ENCODE assay signal across 14 mouse cellular contexts in genomic region chr1:118337921-118338320, GRCm38 (mm10). TPM values are rescaled to one million over a fixed set of nuclear protein-coding genes. Genes with fewer than 3 reads are reported as not detected.
DNase-seq lines count a peak whose midpoint lies in the region; ATAC-seq lines count a peak whose summit lies in the region.
"Had no signal": no experiment of that assay in that cellular context is flagged by ENCODE, and none has a peak within 500 bp of the region (broad histone marks: within the 10 kb centered on the region; RNA-seq: fewer than 3 reads in every experiment).

No protein-coding gene starts in this region.

- ATAC-seq in megakaryocyte progenitor cell, adult 5-6 weeks (replicated peaks; ENCODE audit: poor library complexity), result no peak
- ATAC-seq: forebrain, embryonic 14.5 days; intestine, embryonic 16.5 days had no signal

- intact Hi-C loops in gastrocnemius, postnatal 14 days (cut with DNase I; ENCODE audit: low total_unique reads), result loop anchor here (10.0 kb wide), 1 partner anchor 47 kb away; the partner anchor contains the start of gene Clasp1
- intact Hi-C loops in left cerebral cortex, postnatal 25 days (cut with DNase I), result loop anchor here (5.0 to 10.0 kb wide), 4 partner anchors 49 to 417 kb away; partner anchors contain the start of gene Clasp1
- intact Hi-C loops in left cerebral cortex, postnatal 4 days (cut with DNase I), result loop anchor here (5.0 to 10.0 kb wide), 3 partner anchors 137 to 419 kb away; no protein-coding TSS in a partner anchor

- peak; percentile 29 for DNase-seq in gastrocnemius, adult 18-20 months (ENCODE audit: low spot score)
- no peak for DNase-seq in gastrocnemius, postnatal 14 days
- DNase-seq in left cerebral cortex, postnatal 25 days (ENCODE audit: low spot score in 2 of 2), result peak; percentile 31 to 63
- DNase-seq in left cerebral cortex, postnatal 4 days, result no peak
- DNase-seq in skeletal muscle tissue, adult 2 months (ENCODE audit: low read depth, low spot score), result peak; percentile 62
- DNase-seq: adrenal gland, adult 2 months; adrenal gland, postnatal 36 days; cerebellum, adult 11 months; cerebellum, adult 8-10 months; cerebellum, postnatal 14 days; embryo, embryonic 11 days had no signal

RNA-seq across cellular contexts. Expression of gene Nifk, which starts 16.3 kb away (rescaled TPM):
- 10 to 100 TPM; 14.8 to 14.9 TPM for total RNA-seq in gastrocnemius, adult 18-20 months (2021)
- total RNA-seq in gastrocnemius, postnatal 14 days (2021), result 10 to 100 TPM; 20.9 to 25.4 TPM
- total RNA-seq in left cerebral cortex, postnatal 25 days (2021), result 10 to 100 TPM; 19.8 to 23.3 TPM
- total RNA-seq in left cerebral cortex, postnatal 4 days (2021), result 10 to 100 TPM; 40.0 to 42.1 TPM
- 159 TPM in 2 replicates for total RNA-seq in megakaryocyte progenitor cell, adult 5-6 weeks (2015)
- total RNA-seq in megakaryocyte progenitor cell, adult 5-6 weeks (2017), result 131 and 137 TPM in 2 replicates

RNA-seq across cellular contexts. Expression of gene Tsn, which starts 26.4 kb away (rescaled TPM):
- total RNA-seq in gastrocnemius, adult 18-20 months (2021), result 10 to 100 TPM; 51.5 to 53.4 TPM
- total RNA-seq in gastrocnemius, postnatal 14 days (2021), result 10 to 100 TPM; 63.1 to 64.5 TPM
- total RNA-seq in left cerebral cortex, postnatal 25 days (2021), result 100 to 1,000 TPM; 107 to 110 TPM
- total RNA-seq in left cerebral cortex, postnatal 4 days (2021), result 100 to 1,000 TPM; 179 to 180 TPM
- 64.5 and 65.2 TPM in 2 replicates for total RNA-seq in megakaryocyte progenitor cell, adult 5-6 weeks (2015)
- 74.9 and 83.6 TPM in 2 replicates for total RNA-seq in megakaryocyte progenitor cell, adult 5-6 weeks (2017)

RNA-seq across cellular contexts. Expression of gene Clasp1, which starts 50.9 kb away (rescaled TPM):
- 10 to 100 TPM; 45.3 to 47.4 TPM for total RNA-seq in gastrocnemius, adult 18-20 months (2021)
- 10 to 100 TPM; 53.0 to 66.0 TPM for total RNA-seq in gastrocnemius, postnatal 14 days (2021)
- 100 to 1,000 TPM; 106 to 112 TPM for total RNA-seq in left cerebral cortex, postnatal 25 days (2021)
- total RNA-seq in left cerebral cortex, postnatal 4 days (2021), result 100 to 1,000 TPM; 219 to 233 TPM
- total RNA-seq in megakaryocyte progenitor cell, adult 5-6 weeks (2015), result 45.0 and 56.3 TPM in 2 replicates
- 45.9 and 51.3 TPM in 2 replicates for total RNA-seq in megakaryocyte progenitor cell, adult 5-6 weeks (2017)

Comparison
In these comparisons a context has a peak if more than half of its experiments do, and no peak if none do; other contexts are left out.
1. DNase-seq: peak in gastrocnemius, adult 18-20 months (single experiment), left cerebral cortex, postnatal 25 days (2 of 2) and skeletal muscle tissue, adult 2 months (single experiment); none in gastrocnemius, postnatal 14 days (single experiment) and left cerebral cortex, postnatal 4 days (single experiment).